Mouse (Mus musculus) cerebellum, adult 11-12 months (tissue): ENCODE results near the gene Qk.

ENCODE experiments used
- DNase-seq: peaks from one replicate; pipeline ENCODE4 v3.0.0; 2022

Gene Qk

DNA sequence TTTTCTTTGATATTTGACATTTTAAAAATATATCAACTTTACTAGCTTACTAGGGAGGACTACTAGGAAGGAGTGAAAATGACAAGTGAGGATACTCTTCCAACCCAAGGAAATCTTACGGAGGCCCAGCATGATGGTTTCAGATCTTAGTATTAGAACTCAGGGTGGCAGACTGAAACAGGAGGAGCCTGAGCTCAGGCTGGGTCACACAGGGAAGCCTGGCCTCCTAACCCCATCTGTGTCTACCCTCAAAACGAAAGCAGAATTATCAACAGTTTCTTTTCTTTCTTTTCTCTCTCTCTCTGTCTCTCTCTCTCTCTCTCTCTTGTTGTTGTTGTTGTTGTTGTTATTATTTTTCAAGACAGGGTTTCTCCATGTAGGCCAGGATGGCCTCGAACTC lies 87.2 kb downstream of the Qk start:
- no peak for DNase-seq

- DNase-seq = no peak
These were observed 91.7 kb downstream of the Qk start for GRCm38 (mm10) chr17:10227798-10228538.

GRCm38 (mm10) chr17:10216164-10216563 lies 103.5 kb downstream of the Qk start:
- DNase-seq = no peak

GRCm38 (mm10) chr17:10209154-10209777 lies 110.4 kb downstream of the Qk start:
- no peak for DNase-seq

DNA sequence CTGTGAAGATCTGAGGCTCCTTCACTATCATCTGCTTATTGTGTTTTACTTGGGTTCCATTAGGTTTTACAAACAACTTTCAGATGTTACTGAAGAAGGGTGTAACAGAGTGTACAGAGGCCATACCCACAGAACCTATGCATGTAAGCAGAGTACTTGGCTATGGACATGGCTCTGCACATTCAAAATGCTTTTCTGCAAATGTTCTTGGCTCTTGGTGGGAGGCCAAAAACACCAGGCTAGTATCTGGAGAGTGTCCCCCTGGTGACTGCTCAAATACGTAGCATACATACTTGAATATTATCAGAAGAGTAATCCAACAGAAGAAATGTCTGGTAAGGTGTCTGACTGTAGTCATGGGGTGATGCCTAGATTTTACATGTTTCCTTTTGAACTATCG lies 121.0 kb downstream of the Qk start:
- no peak for DNase-seq

DNA sequence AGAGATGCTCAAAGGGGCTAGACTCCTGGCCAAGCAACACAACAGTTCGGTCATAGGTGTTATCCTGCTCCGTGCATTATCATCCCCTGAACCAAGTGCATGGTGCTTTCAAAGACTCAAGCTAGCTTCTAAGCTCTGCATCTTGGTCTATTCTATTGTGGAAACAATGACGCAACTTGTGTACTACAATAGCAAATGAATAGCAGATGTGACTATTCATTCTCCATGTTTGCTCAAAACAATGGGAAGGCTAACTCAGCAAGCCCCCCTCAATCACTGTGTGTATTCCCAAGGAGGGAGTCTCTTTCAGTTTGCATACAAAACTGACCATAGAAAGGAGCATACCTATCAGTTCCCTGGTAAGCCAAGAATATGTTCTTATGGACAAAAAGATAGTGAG lies 121.4 kb downstream of the Qk start:
- no peak for DNase-seq

DNA sequence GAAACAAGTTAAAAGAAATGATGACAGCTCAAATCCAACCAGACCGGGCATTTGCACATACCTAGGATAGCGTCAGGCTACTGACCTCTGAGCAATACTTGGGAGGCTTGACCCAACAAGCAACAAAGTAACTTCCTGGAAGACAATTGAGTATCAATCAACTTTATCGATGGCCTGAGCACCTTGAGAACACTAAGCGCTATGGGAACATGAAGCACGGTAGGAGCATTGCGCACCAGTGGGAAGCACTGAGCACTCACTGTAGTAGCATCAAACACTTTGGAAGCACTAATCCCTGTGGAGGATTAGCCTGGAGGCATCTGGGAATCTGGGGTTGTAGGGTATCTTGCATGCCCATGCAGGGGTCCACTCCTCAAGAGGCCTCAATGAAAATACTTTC lies 124.0 kb downstream of the Qk start:
- no peak for DNase-seq

DNA sequence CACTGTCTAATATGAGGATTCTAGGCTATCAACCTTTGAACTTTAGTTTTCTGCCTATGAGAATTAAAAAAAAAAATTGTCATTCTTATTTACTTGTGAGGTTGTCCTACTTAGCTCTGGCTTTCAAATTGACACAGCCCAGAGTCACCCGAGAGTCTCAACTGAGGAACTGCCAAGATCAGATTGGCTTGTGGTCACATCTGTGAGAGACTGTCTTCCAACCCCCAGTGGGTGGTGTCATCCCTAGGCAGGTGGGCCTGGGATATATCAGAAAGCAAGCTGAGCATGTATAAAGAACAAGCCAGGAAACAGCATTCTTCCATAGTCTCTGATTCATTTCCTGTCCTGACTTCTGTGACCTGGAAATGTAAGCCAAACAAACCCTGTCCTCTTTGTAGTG lies 128.8 kb downstream of the Qk start:
- no peak for DNase-seq

DNA sequence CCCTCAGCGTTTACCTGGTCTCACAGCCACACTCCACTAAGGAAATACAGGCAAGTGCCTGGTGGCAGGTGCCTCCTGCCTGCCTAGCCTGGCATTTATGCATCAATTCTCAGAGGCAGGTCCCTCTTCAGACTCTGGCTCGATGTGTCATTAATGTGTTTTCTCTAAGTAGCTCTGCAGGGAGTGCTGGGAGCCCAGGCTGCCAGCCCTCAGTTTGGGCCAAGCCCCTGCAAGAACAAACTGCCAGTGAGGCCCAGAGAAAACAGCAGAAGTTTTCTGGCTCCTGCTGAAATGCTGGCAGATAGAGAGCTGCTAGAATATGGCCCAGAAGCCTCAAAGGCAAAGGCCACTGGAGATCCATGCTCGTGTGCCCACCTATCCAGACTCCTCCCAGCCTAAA lies 131.2 kb downstream of the Qk start:
- no peak for DNase-seq

- no peak for DNase-seq
These were observed 132.1 kb downstream of the Qk start for GRCm38 (mm10) chr17:10187431-10188020.

DNA sequence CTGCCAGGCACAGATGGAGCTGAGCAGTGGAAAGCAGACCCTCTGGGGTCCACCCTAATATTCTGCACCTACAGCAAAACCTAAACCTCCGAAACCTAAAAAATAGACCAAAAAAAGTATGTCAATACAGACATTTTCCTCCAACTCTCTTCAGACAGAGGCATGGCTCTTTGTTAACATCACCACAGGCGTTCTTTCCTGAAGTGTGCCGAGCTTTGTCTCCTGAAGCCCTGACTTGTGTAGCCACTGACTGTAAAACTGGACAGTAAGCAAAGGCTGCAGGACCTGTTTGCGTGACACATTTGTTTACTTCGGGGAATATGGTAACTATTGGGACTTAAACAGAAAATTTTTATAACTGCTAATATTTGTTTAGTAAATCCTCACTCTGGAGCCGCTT lies 137.9 kb downstream of the Qk start:
- DNase-seq = no peak

DNA sequence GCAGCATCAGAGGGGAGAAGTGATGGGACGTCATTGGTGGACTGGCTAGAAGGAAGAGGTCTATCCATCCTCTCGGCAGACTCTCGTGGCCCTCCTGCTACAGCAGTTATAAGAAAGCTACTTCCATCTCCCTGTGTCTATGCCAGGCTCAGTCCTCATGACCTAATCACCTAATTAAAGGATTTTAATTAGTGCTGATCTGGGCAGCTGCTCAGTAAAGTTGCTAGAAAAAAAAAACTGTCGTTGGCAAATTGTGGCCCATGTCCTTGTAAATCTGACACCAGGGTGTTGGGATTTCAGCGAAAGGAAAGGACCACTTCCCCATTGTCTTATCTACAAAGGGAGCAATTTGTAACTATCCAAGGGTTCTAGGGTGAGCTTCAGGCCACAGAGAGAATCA lies 142.6 kb downstream of the Qk start:
- no peak for DNase-seq

DNA sequence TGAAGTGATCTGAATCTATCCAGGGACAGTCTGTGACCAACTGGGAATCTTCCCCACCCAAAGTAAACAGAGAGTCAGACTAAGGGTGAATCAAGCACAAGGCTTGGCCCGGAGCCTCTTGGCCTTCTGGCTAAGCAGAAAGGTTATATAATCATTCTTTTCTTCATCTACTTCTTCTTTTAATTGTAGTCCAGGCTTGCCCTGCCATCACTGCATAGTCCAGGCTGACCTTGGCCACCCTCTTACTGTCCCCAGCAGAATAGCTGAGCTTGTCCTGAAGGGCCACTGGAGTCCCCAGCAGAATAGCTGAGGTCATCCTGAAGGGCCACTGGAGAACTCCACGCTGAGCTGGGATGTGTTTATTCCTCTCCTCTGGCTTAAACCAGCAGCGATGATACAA lies 158.4 kb downstream of the Qk start:
- no peak for DNase-seq

- DNase-seq = no peak
These were observed 159.2 kb downstream of the Qk start for GRCm38 (mm10) chr17:10160415-10160814.

- no peak for DNase-seq
These were observed 166.7 kb downstream of the Qk start for GRCm38 (mm10) chr17:10152808-10153413.
